Mouse (Mus musculus) olfactory bulb, adult 2 months (tissue): ENCODE data around the gene Olig2.

Source experiments
- CTCF ChIP-seq: fragments of 200-500 bp; IDR thresholded peaks from 2 replicates; pipeline ENCODE4 v1.5.1; 2012; ENCODE audit warnings: low read depth, mild to moderate bottlenecking, low read length, moderate library complexity; ENCODE audit not compliant: insufficient read depth
- POLR2A ChIP-seq: fragments of 200-500 bp; IDR thresholded peaks from 2 replicates; pipeline ENCODE4 v1.6.1; 2012; ENCODE audit warnings: mild to moderate bottlenecking, low read depth, low read length, moderate library complexity; ENCODE audit not compliant: insufficient read depth

GRCm38 (mm10) chr16:91202989-91203388 is 22.3 kb upstream of the Olig2 start:
- TF ChIP-seq POLR2A (no peak), CTCF (no peak)
